In the genomic region with DNA sequence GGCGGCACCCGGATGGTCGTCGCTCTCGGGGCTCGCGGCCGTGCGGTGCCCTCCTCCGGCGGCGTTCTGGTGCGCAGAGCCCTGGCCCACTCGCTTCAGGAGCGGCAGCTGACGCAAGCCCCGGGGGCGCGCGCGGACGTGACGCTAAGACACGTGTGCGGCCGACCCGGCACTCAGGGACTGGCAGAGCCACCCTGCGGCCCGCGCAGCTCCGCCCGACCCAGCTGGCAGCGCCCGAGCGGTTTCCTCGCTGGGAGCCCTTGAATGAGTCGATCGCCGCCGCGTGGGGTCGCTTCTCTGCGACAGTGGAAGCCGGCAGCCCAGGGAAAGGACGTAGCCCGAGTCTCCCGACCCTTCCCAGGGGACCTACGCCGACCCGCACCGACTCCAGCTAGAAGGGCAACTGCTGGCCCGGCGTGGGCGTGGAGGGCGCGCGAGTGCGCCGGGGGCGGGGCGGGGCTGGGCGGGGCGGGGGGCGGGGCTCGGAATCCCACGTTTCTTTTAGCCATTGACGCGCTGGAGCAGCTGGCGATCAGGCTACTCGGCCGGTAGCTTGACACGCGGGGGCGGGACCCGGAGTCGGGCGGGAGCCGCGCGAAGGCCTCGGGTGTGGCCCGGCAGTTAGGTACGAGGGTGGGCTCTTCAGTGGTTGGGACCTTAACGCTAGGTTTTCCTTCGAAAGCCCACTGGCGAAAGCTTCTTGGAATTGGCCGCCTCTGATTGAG, we compare ENCODE assay signal across 8 mouse cellular contexts. TPM values are rescaled to one million over a fixed set of nuclear protein-coding genes. Genes with fewer than 3 reads are reported as not detected.
DNase-seq lines count a peak whose midpoint lies in the region; ATAC-seq lines count a peak whose summit lies in the region.

Siah2 (minus strand) TSS at position 404 of the 725 bp plus-strand sequence.

- no peaks in the 10 kb centered on the region for H3K4me1 ChIP-seq in embryonic facial prominence, embryonic 11.5 days (ENCODE audit: control insufficient read depth, insufficient read depth, low read length)
- H3K4me1 ChIP-seq in midbrain, embryonic 11.5 days (ENCODE audit: control insufficient read depth, insufficient read depth, low read length): peaks cover 2% of the 10 kb centered on the region; the same call in 1 of the 2 replicates

- intact Hi-C loops in left cerebral cortex, postnatal 4 days (cut with DNase I): no loop called here

- peak within 1 kb of the TSS; percentile 72 for H3K9ac ChIP-seq in embryonic facial prominence, embryonic 11.5 days (replicated peaks; ENCODE audit: low read length)
- H3K9ac ChIP-seq in midbrain, embryonic 11.5 days (ENCODE audit: low read length): peak within 1 kb of the TSS; percentile 71

- no peaks in the 10 kb centered on the region for H3K36me3 ChIP-seq in embryonic facial prominence, embryonic 11.5 days (replicated peaks; ENCODE audit: control insufficient read depth, insufficient read depth, low read depth, low read length)
- H3K36me3 ChIP-seq in midbrain, embryonic 11.5 days (ENCODE audit: control insufficient read depth, insufficient read depth, low read length): no peaks in the 10 kb centered on the region

- peak; percentile 93 for ATAC-seq in embryonic facial prominence, embryonic 11.5 days (replicated peaks; ENCODE audit: insufficient number of reproducible peaks, low FRiP score, low TSS enrichment, low read depth)
- ATAC-seq in granulocyte monocyte progenitor cell, adult 5-6 weeks (replicated peaks; ENCODE audit: poor library complexity, severe bottlenecking): peak; percentile 82
- ATAC-seq in midbrain, embryonic 11.5 days (ENCODE audit: low FRiP score): peak; percentile 93

- DNase-seq in adrenal gland, postnatal 25 days: peak; percentile 91
- peak; percentile 79 for DNase-seq in embryonic facial prominence, embryonic 11.5 days (ENCODE audit: low spot score)
- peak; percentile 91 for DNase-seq in kidney, adult 11 months
- DNase-seq in left cerebral cortex, postnatal 4 days: peak; percentile 92
- DNase-seq in midbrain, embryonic 11.5 days (ENCODE audit: low spot score, missing footprints): peak; percentile 98
- DNase-seq in right cerebral cortex, postnatal 4 days: peak; percentile 91
- DNase-seq in yolk sac, embryonic 10.5 days (ENCODE audit: low spot score): peak; percentile 91

- H3K4me3 ChIP-seq in embryonic facial prominence, embryonic 11.5 days (ENCODE audit: low read depth, low read length): peak within 1 kb of the TSS; percentile 74
- H3K4me3 ChIP-seq in midbrain, embryonic 11.5 days (ENCODE audit: low read depth, low read length): peak within 1 kb of the TSS; percentile 75

- H3K4me2 ChIP-seq in embryonic facial prominence, embryonic 11.5 days (ENCODE audit: low read depth, low read length): peak within 1 kb of the TSS; percentile 97
- peak within 1 kb of the TSS; percentile 82 for H3K4me2 ChIP-seq in midbrain, embryonic 11.5 days

- peak within 1 kb of the TSS; percentile 28; the same call in 1 of the 2 replicates for H3K27ac ChIP-seq in embryonic facial prominence, embryonic 11.5 days (replicated peaks; ENCODE audit: low read depth, low read length)
- peak within 1 kb of the TSS; percentile 48; the same call in 1 of the 2 replicates for H3K27ac ChIP-seq in midbrain, embryonic 11.5 days (ENCODE audit: low read depth, low read length)

- WGBS in embryonic facial prominence, embryonic 11.5 days: under 1% methylated on average over 69 of the region's 87 CpGs
- WGBS in midbrain, embryonic 11.5 days: 1% methylated on average over 59 of the region's 87 CpGs

- no peaks in the 10 kb centered on the region for H3K27me3 ChIP-seq in embryonic facial prominence, embryonic 11.5 days (ENCODE audit: control insufficient read depth, insufficient read depth, low read length)
- peaks cover 10% of the 10 kb centered on the region; the same call in 1 of the 2 replicates for H3K27me3 ChIP-seq in midbrain, embryonic 11.5 days (ENCODE audit: control insufficient read depth, insufficient read depth, low read length)

- H3K9me3 ChIP-seq in embryonic facial prominence, embryonic 11.5 days (replicated peaks; ENCODE audit: control insufficient read depth, low read length): no peaks in the 10 kb centered on the region
- H3K9me3 ChIP-seq in midbrain, embryonic 11.5 days (ENCODE audit: control insufficient read depth, low read length): no peaks in the 10 kb centered on the region

RNA-seq across cellular contexts. Expression of gene Siah2, which starts in this region (rescaled TPM):
- total RNA-seq in adrenal gland, postnatal 25 days (2021): 20.2 and 20.5 TPM in 2 replicates
- polyA plus RNA-seq in embryonic facial prominence, embryonic 11.5 days (2014; fragmentation: Nextera tagmentation; extraction: Ambion mirVana): 3.2 and 4.1 TPM in 2 replicates
- 8.3 and 9.4 TPM in 2 replicates for total RNA-seq in granulocyte monocyte progenitor cell, adult 5-6 weeks (2014; fragmentation: Nextera tagmentation)
- 8.7 and 13.8 TPM in 2 replicates for total RNA-seq in granulocyte monocyte progenitor cell, adult 5-6 weeks (2017)
- total RNA-seq in left cerebral cortex, postnatal 4 days (2021): 10 to 100 TPM; 19.4 to 23.2 TPM
- 3.7 and 4.0 TPM in 2 replicates for polyA plus RNA-seq in midbrain, embryonic 11.5 days (2014; fragmentation: Nextera tagmentation; extraction: Ambion mirVana)

Comparison
In these comparisons a context has a peak if more than half of its experiments do, and no peak if none do; other contexts are left out.
1. Peak in every context shown above with its lines: DNase-seq, ATAC-seq, H3K4me3 ChIP-seq and H3K27ac ChIP-seq.